Mouse (Mus musculus) hematopoietic stem cell, adult 5-6 weeks (primary cell): ENCODE data around the gene Gm35134. TPM values are rescaled to one million over a fixed set of nuclear protein-coding genes. Genes with fewer than 3 reads are reported as not detected.
"Not testable (repeated sequence)": the region's sequence is repeated elsewhere in the genome, so short reads cannot be mapped to it uniquely, and the experiment has no call there.

Source experiments
- ATAC-seq, 2 experiments: fragments of 125-278 bp in 1 of 2; replicated peaks in 1 of 2; 2 replicates each; pipeline ENCODE4 v1.8.0; 2016 to 2017; ENCODE audit warnings: inconsistent platforms in 2 of 2, mild to moderate bottlenecking in 2 of 2, moderate number of reproducible peaks in 2 of 2, low read depth in 1 of 2, moderate TSS enrichment in 1 of 2; ENCODE audit not compliant: low FRiP score in 2 of 2, poor library complexity in 2 of 2, severe bottlenecking in 2 of 2, insufficient read depth in 1 of 2, low TSS enrichment in 1 of 2
- total RNA-seq: library from RNA; stranded (forward); fragments of 172-1452, 232-1000 nt; gene quantifications from 2 replicates; pipeline ENCODE4 v1.2.3, GENCODE M21; 2017

The Gm35134 gene
- not detected in 2 replicates for total RNA-seq

- not testable (repeated sequence) for ATAC-seq
Observed at GRCm38 (mm10) chrY:19112707-19113106, at the start of gene Gm35134. Gene Gm35134 (plus strand): TSS chrY:19113007.
